Mouse (Mus musculus) adrenal gland, postnatal 36 days (tissue): ENCODE data around the gene Gm42906. TPM values are rescaled to one million over a fixed set of nuclear protein-coding genes. Genes with fewer than 3 reads are reported as not detected.

Source experiments
- DNase-seq, 2 experiments: peaks; one replicate each; pipeline ENCODE4 v3.0.0; 2021; ENCODE audit warnings: mixed read lengths in 1 of 2
- total RNA-seq, 2 experiments: library from RNA; stranded (reverse); gene quantifications; 2 replicates each; pipeline ENCODE4 v1.2.3; 2021

The Gm42906 gene
- total RNA-seq, 2 experiments from 2014 or later = not detected

GRCm38 (mm10) chr5:151232576-151233299 lies 195.2 kb downstream of the Gm42906 start:
- DNase-seq = no peak

- no peak for DNase-seq
These were observed 196.1 kb downstream of the Gm42906 start for GRCm38 (mm10) chr5:151231861-151232260.

GRCm38 (mm10) chr5:151231411-151231810 lies 196.6 kb downstream of the Gm42906 start:
- peak in 1 of 2 experiments; percentile 32 for DNase-seq

GRCm38 (mm10) chr5:151230427-151230826 lies 197.5 kb downstream of the Gm42906 start:
- DNase-seq = no peak

- DNase-seq = no peak
These were observed 199.5 kb downstream of the Gm42906 start for GRCm38 (mm10) chr5:151228367-151229005.

GRCm38 (mm10) chr5:151223696-151224366 lies 204.1 kb downstream of the Gm42906 start:
- DNase-seq = no peak

- DNase-seq = no peak
These were observed 205.2 kb downstream of the Gm42906 start for GRCm38 (mm10) chr5:151222791-151223190.

GRCm38 (mm10) chr5:151218689-151219115 lies 209.3 kb downstream of the Gm42906 start:
- DNase-seq = no peak

- no peak for DNase-seq
These were observed 214.9 kb downstream of the Gm42906 start for GRCm38 (mm10) chr5:151213097-151213496.

- DNase-seq = no peak
These were observed 217.1 kb downstream of the Gm42906 start for GRCm38 (mm10) chr5:151210869-151211268.

- peak in 1 of 2 experiments; percentile 29 for DNase-seq
These were observed 217.9 kb downstream of the Gm42906 start for GRCm38 (mm10) chr5:151210060-151210459.

- no peak for DNase-seq
These were observed 222.9 kb downstream of the Gm42906 start for GRCm38 (mm10) chr5:151205017-151205416.

GRCm38 (mm10) chr5:151202925-151203324 lies 225.0 kb downstream of the Gm42906 start:
- peak in 1 of 2 experiments; percentile 24 for DNase-seq

- no peak for DNase-seq
These were observed 226.7 kb downstream of the Gm42906 start for GRCm38 (mm10) chr5:151201220-151201619.

- DNase-seq = no peak
These were observed 228.7 kb downstream of the Gm42906 start for GRCm38 (mm10) chr5:151199235-151199634.

GRCm38 (mm10) chr5:151196603-151197272 lies 231.2 kb downstream of the Gm42906 start:
- DNase-seq = peak; percentile 58 to 68

GRCm38 (mm10) chr5:151193885-151194520 lies 234.0 kb downstream of the Gm42906 start:
- DNase-seq = no peak

GRCm38 (mm10) chr5:151192266-151192665 lies 235.7 kb downstream of the Gm42906 start:
- no peak for DNase-seq

GRCm38 (mm10) chr5:151190764-151191163 lies 237.2 kb downstream of the Gm42906 start:
- no peak for DNase-seq

- peak; percentile 76 to 77 for DNase-seq
These were observed 238.1 kb downstream of the Gm42906 start for GRCm38 (mm10) chr5:151189789-151190378.

GRCm38 (mm10) chr5:151189321-151189720 lies 238.6 kb downstream of the Gm42906 start:
- DNase-seq = no peak
